Mouse (Mus musculus): ENCODE data around the gene Btbd35f22. TPM values are rescaled to one million over a fixed set of nuclear protein-coding genes. Genes with fewer than 3 reads are reported as not detected.
"Not testable (repeated sequence)": the region's sequence is repeated elsewhere in the genome, so short reads cannot be mapped to it uniquely, and the experiment has no call there.

Btbd35f22 gene
- total RNA-seq (2021), result not detected
- long read RNA-seq, experiment 1, result 0 reads
- long read RNA-seq, experiment 2, result 0 reads

- DNase-seq (ENCODE audit: low spot score in 2 of 2), result not testable (repeated sequence)
These were observed at the start of gene Btbd35f22 for GRCm38 (mm10) chrX:32047529-32047928. Gene Btbd35f22, plus strand, starts transcription at chrX:32047829.

Other genes with a start within 250 kb of the Btbd35f22 start
- not detected for gene Gm21637, start 85.8 kb upstream of the Btbd35f22 start, total RNA-seq (2021)
- not detected for gene Btbd35f2, start 230.6 kb downstream of the Btbd35f22 start, total RNA-seq (2021)

Measured in adrenal gland, postnatal 4 days (tissue).